Mouse (Mus musculus): ENCODE measurements around the gene H2afy. TPM values are rescaled to one million over a fixed set of nuclear protein-coding genes. Genes with fewer than 3 reads are reported as not detected.
A peak's percentile ranks its signal among the peaks of the same experiment; 100 is the strongest.

The H2afy gene
- polyA plus RNA-seq, 1 experiment, result 331 TPM

- Histone ChIP-seq H3K9me3 (no peaks in the 10 kb centered on the region), H3K27me3 (replicated peaks) (peaks cover 21% of the 10 kb centered on the region), H3K4me3 (replicated peaks) (no peak overlapping the region), H3K36me3 (replicated peaks; ENCODE audit: low read length) (no peaks in the 10 kb centered on the region), H3K4me1 (peaks cover 57% of the 10 kb centered on the region)
- TF ChIP-seq FLI1 (IDR thresholded peaks at IDR 0.05; ENCODE audit: low read length), result no peak
- no peak for TF ChIP-seq GATA1 (IDR thresholded peaks at IDR 0.05; ENCODE audit: borderline replicate concordance, low read length)
Measured at GRCm38 (mm10) chr13:56167446-56168402, 31.6 kb upstream of the H2afy start.

GRCm38 (mm10) chr13:56165561-56165960 is 29.4 kb upstream of the H2afy start:
- Histone ChIP-seq H3K9me3 (no peaks in the 10 kb centered on the region), H3K4me3 (replicated peaks) (no peak overlapping the region), H3K36me3 (replicated peaks; ENCODE audit: low read length) (no peaks in the 10 kb centered on the region), H3K27me3 (replicated peaks) (peaks cover 34% of the 10 kb centered on the region), H3K4me1 (peaks cover 46% of the 10 kb centered on the region)
- TF ChIP-seq FLI1 (IDR thresholded peaks at IDR 0.05; ENCODE audit: low read length) (no peak), GATA1 (IDR thresholded peaks at IDR 0.05; ENCODE audit: borderline replicate concordance, low read length) (no peak)

- H3K4me3 ChIP-seq (replicated peaks), result no peak overlapping the region
- peaks cover 43% of the 10 kb centered on the region for H3K27me3 ChIP-seq (replicated peaks)
- H3K9me3 ChIP-seq, result no peaks in the 10 kb centered on the region
- TF ChIP-seq FLI1 (IDR thresholded peaks at IDR 0.05; ENCODE audit: low read length) (no peak), GATA1 (IDR thresholded peaks at IDR 0.05; ENCODE audit: borderline replicate concordance, low read length) (no peak)
- no peaks in the 10 kb centered on the region for H3K36me3 ChIP-seq (replicated peaks; ENCODE audit: low read length)
- H3K4me1 ChIP-seq, result peaks cover 46% of the 10 kb centered on the region
Measured at GRCm38 (mm10) chr13:56164372-56164771, 28.2 kb upstream of the H2afy start.

- TF ChIP-seq FLI1 (IDR thresholded peaks at IDR 0.05; ENCODE audit: low read length), result no peak
- TF ChIP-seq GATA1 (IDR thresholded peaks at IDR 0.05; ENCODE audit: borderline replicate concordance, low read length), result no peak
- H3K4me1 ChIP-seq, result peaks cover 46% of the 10 kb centered on the region
- no peak overlapping the region for H3K4me3 ChIP-seq (replicated peaks)
- peaks cover 45% of the 10 kb centered on the region for H3K27me3 ChIP-seq (replicated peaks)
- no peaks in the 10 kb centered on the region for H3K9me3 ChIP-seq
- no peaks in the 10 kb centered on the region for H3K36me3 ChIP-seq (replicated peaks; ENCODE audit: low read length)
Measured at GRCm38 (mm10) chr13:56163751-56164150, 27.6 kb upstream of the H2afy start.

- Histone ChIP-seq H3K36me3 (replicated peaks; ENCODE audit: low read length) (no peaks in the 10 kb centered on the region), H3K4me1 (peaks cover 48% of the 10 kb centered on the region), H3K9me3 (no peaks in the 10 kb centered on the region), H3K27me3 (replicated peaks) (peaks cover 51% of the 10 kb centered on the region), H3K4me3 (replicated peaks) (peak overlapping the region; percentile 31)
- TF ChIP-seq FLI1 (IDR thresholded peaks at IDR 0.05; ENCODE audit: low read length) (no peak), GATA1 (IDR thresholded peaks at IDR 0.05; ENCODE audit: borderline replicate concordance, low read length) (no peak)
Measured at GRCm38 (mm10) chr13:56162859-56163258, 26.7 kb upstream of the H2afy start.

GRCm38 (mm10) chr13:56159614-56160363 is 23.6 kb upstream of the H2afy start:
- H3K9me3 ChIP-seq, result no peaks in the 10 kb centered on the region
- peaks cover 52% of the 10 kb centered on the region for H3K27me3 ChIP-seq (replicated peaks)
- H3K4me1 ChIP-seq, result peaks cover 48% of the 10 kb centered on the region
- no peak for TF ChIP-seq GATA1 (IDR thresholded peaks at IDR 0.05; ENCODE audit: borderline replicate concordance, low read length)
- TF ChIP-seq FLI1 (IDR thresholded peaks at IDR 0.05; ENCODE audit: low read length), result no peak
- no peaks in the 10 kb centered on the region for H3K36me3 ChIP-seq (replicated peaks; ENCODE audit: low read length)
- H3K4me3 ChIP-seq (replicated peaks), result peak overlapping the region; percentile 84

GRCm38 (mm10) chr13:56159016-56159601 is 22.9 kb upstream of the H2afy start:
- no peaks in the 10 kb centered on the region for H3K9me3 ChIP-seq
- H3K4me1 ChIP-seq, result peaks cover 48% of the 10 kb centered on the region
- peak overlapping the region; percentile 84 for H3K4me3 ChIP-seq (replicated peaks)
- H3K36me3 ChIP-seq (replicated peaks; ENCODE audit: low read length), result no peaks in the 10 kb centered on the region
- TF ChIP-seq GATA1 (IDR thresholded peaks at IDR 0.05; ENCODE audit: borderline replicate concordance, low read length) (no peak), FLI1 (IDR thresholded peaks at IDR 0.05; ENCODE audit: low read length) (no peak)
- peaks cover 49% of the 10 kb centered on the region for H3K27me3 ChIP-seq (replicated peaks)

GRCm38 (mm10) chr13:56155671-56156070 is 19.5 kb upstream of the H2afy start:
- TF ChIP-seq GATA1 (IDR thresholded peaks at IDR 0.05; ENCODE audit: borderline replicate concordance, low read length) (no peak), FLI1 (IDR thresholded peaks at IDR 0.05; ENCODE audit: low read length) (no peak)
- Histone ChIP-seq H3K27me3 (replicated peaks) (peaks cover 28% of the 10 kb centered on the region), H3K9me3 (no peaks in the 10 kb centered on the region), H3K36me3 (replicated peaks; ENCODE audit: low read length) (no peaks in the 10 kb centered on the region), H3K4me1 (peaks cover 64% of the 10 kb centered on the region), H3K4me3 (replicated peaks) (no peak overlapping the region)

- Histone ChIP-seq H3K4me3 (replicated peaks) (no peak overlapping the region), H3K9me3 (no peaks in the 10 kb centered on the region), H3K4me1 (peaks cover 63% of the 10 kb centered on the region), H3K36me3 (replicated peaks; ENCODE audit: low read length) (no peaks in the 10 kb centered on the region), H3K27me3 (replicated peaks) (peaks cover 21% of the 10 kb centered on the region)
- no peak for TF ChIP-seq FLI1 (IDR thresholded peaks at IDR 0.05; ENCODE audit: low read length)
- no peak for TF ChIP-seq GATA1 (IDR thresholded peaks at IDR 0.05; ENCODE audit: borderline replicate concordance, low read length)
Measured at GRCm38 (mm10) chr13:56155048-56155447, 18.9 kb upstream of the H2afy start.

All from megakaryocyte, embryonic 14.5 days (primary cell).